Mouse (Mus musculus) cerebellum, adult 9-11 months (tissue): ENCODE measurements around the gene Abraxas2.
A peak's percentile ranks its signal among the peaks of the same experiment; 100 is the strongest.

ENCODE experiments used
- DNase-seq: peaks from one replicate; pipeline ENCODE4 v3.0.0; 2022

Abraxas2 gene

GRCm38 (mm10) chr7:132859042-132859958, at the start of gene Abraxas2:
Abraxas2 (plus strand) TSS chr7:132859225.
- peak; percentile 89 for DNase-seq

GRCm38 (mm10) chr7:132809721-132810120, 49.3 kb upstream of the Abraxas2 start:
- no peak for DNase-seq

DNA sequence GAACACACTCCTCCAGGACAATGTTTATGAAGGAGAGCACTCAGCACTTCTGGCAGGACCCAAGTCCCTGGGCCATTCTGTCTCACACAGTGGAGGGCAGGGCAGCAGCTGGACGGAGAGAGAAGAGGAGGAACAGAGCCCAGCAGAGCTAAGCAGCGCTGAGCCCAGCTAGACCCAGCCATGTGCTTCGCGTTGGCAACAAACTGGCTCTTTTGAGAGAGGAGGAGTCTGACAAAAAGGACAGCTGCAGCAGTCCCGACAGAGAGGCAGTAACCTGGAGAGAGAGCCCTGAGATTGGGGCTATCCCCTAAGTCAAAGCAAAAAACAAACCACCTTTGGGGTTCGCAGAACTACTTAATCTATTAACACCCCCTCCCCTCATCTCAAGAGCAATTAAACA, 48.7 kb upstream of the Abraxas2 start:
- peak; percentile 80 for DNase-seq

GRCm38 (mm10) chr7:132810879-132811278, 48.1 kb upstream of the Abraxas2 start:
- DNase-seq = peak; percentile 94

DNA sequence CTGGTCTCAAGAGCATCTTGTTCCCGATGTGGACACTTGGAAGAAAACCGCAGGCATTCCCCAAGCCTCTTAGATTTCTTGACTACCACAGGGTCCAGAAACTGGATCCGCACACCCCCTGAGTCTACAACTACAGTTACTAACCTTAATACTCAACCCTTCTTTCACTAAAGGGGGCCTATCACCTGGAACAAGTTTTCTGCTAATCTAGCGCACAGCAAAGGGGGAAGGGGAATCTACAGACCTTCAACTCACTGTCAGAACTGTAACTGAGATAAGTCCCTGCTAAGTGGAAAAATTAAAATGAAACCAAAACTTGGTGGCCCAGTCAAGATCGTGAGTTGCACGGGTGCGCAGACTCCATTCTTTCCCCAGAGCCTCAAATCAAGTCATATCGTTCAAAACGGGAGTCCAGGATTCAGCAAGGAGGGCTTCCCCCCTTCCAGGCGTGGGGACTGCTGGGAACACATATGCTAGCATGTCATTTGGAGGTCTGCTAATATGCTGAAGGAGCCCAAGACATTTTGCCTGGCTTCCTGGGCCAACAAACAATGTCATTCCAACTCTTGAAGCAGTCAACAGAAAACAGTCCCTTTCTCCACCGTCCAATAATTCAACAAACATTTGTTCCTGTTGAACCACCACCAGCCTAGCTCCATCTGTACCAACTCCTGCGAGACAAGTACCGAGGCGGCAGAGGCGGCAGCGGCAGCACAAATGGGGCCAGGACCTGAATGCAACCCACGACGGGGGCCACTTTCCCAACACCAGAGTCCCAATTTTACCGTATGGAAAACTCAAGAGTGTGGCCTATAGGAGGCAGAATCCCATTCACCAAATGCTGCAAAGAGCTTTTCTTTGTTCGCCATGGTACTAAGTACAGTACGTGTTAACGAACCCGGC, 47.1 kb upstream of the Abraxas2 start:
- DNase-seq = peak; percentile 72

DNA sequence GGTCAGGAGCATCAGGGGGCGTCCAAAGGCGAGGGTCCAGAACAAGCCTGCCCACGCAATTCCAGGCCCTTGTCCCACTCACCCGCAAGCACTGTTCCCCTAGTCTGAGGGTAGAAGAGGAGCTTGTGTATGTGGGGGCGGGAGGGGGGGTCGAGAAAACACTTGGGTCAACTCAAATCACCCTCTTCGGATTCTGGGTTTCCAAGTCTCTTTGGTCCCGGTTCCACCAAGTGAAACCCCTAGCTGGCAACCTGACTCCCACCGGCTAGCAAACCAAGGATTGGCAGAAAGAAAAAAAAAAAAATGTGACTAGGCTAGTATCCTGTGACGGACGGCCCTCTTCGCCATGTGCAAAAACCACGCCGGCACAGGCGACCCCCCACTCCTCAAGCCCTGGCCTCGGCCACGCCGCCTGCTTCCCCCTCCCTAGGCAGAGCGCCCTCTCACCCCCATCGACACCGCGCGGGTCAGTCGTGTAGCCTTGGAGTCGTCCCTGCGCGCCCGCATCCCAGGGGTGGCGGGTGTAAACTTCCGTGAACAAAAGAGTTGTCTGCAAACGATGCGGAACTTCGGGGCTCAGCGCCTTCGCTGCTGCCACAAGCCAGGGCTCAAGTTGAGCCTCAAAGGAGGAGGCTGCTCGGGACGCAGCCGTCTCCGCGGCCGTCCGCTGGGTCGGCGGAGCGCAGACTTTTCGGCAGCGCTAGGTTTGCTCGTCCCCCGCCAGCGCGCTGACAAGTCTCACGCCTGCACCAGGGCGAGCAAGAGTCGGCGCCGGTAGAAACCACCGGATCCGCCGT, 46.2 kb upstream of the Abraxas2 start:
- DNase-seq = peak; percentile 76

- DNase-seq = peak; percentile 87
These were observed 45.5 kb upstream of the Abraxas2 start, which contains the start of gene Fam53b for GRCm38 (mm10) chr7:132813416-132814088. Fam53b (minus strand) TSS chr7:132813886.

- no peak for DNase-seq
These were observed 45.0 kb upstream of the Abraxas2 start for GRCm38 (mm10) chr7:132814089-132814450.

- DNase-seq = no peak
These were observed 43.9 kb upstream of the Abraxas2 start for GRCm38 (mm10) chr7:132815081-132815480.

GRCm38 (mm10) chr7:132816528-132816927, 42.5 kb upstream of the Abraxas2 start:
- no peak for DNase-seq

DNA sequence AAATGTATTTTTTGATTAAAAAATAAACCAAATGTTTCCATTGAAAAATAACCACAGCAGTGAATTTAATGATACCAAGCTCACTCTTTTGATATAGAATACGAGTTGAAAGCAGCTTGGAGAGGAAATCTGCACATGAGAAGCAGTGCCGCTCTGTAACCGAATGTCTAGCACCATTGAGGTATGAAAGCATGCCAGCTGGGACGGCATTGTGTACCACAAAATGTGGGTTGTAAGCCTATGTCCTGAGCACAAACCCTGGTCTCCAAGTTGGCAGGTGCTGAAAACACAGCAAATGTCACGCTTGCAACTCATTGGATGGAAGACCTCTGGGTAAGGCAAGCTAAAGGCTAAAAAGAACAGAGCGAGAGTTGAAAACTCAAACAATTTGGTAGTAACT, 42.0 kb upstream of the Abraxas2 start:
- DNase-seq = no peak

- no peak for DNase-seq
These were observed 38.3 kb upstream of the Abraxas2 start for GRCm38 (mm10) chr7:132820692-132821091.

- no peak for DNase-seq
These were observed 35.2 kb upstream of the Abraxas2 start for GRCm38 (mm10) chr7:132823832-132824231.

GRCm38 (mm10) chr7:132824346-132825022, 34.5 kb upstream of the Abraxas2 start:
- no peak for DNase-seq

DNA sequence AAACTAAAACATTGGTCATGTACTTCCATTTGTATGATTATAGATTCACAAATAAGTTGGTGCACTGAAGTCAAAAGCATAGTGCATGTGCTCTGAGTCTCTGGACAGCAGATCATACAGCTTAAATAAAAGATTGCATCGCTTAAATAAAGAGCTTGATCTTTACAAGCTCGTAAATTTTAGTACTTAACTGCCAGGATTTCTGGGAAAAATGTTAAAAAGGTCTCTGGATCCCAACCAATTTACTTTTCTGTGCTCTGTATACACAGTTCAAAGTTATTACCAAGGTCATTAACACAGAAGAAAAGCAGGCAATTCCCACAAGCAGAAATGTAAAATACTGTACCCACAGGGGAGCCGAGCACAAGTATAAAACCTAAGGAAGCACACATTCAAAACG, 28.1 kb upstream of the Abraxas2 start:
- DNase-seq = no peak

DNA sequence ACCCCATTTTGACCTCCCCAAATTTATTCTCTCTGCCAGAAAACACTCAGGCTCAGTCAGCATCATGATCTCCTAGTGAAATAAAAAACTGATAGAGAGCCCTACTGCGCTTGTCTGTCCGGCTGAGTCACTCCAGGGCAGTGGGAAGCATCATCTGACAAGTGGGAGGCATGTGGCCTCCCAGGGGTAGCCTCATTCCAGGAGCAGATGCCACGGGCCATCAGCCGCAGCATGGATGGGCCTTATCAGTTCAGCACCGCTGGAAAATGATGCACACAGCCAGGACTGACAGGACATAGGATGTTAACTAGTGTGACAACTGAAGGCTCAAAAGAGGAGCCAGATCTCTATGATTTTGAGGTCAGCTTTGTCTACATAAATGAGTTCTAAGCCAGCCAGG, 17.7 kb upstream of the Abraxas2 start:
- no peak for DNase-seq

GRCm38 (mm10) chr7:132842455-132842854, 16.6 kb upstream of the Abraxas2 start:
- no peak for DNase-seq

- no peak for DNase-seq
These were observed 15.9 kb upstream of the Abraxas2 start for GRCm38 (mm10) chr7:132843152-132843551.

GRCm38 (mm10) chr7:132852173-132852844, 6.7 kb upstream of the Abraxas2 start, which contains the start of gene Eef1akmt2:
Eef1akmt2 (minus strand) TSS chr7:132852673.
- peak; percentile 89 for DNase-seq

DNA sequence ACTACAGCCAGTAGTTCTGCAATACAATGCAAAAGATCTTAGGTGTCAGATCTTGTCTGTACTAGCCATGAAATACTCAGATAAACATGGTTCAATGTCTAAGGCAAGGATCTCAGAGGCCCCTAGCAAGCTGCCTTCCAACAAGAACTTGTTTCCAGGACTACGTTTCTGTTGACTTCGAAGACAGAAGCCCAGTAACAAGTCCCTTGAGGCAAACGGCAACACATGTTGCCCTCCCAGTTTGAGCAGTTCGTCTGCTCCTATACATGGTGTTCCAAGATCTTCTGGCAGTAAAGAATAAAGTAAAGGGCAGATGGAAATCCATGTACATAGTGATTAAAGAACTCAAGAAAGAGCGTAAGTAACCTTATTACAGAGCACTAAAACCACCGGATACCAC, 5.7 kb upstream of the Abraxas2 start:
- DNase-seq = no peak

GRCm38 (mm10) chr7:132853946-132854345, 5.1 kb upstream of the Abraxas2 start:
- peak; percentile 25 for DNase-seq
